Mouse (Mus musculus) 3134 (cell line): ENCODE measurements at regions not wholly inside any gene's neighbourhood (a gene's known extent, or its start where the extent isn't known, plus 50 kb on each side); places are given as distances from the start of the nearest gene placed in this dataset.

Experiments used
- DNase-seq: peaks from one replicate; pipeline ENCODE4 v3.0.0-alpha.2; 2011; ENCODE audit warnings: low spot score; ENCODE audit not compliant: insufficient read length; ENCODE audit errors: extremely low read depth

GRCm38 (mm10) chr5:46330880-46331279 lies 473.5 kb upstream of the Lcorl start:
- DNase-seq = no peak
